Mouse (Mus musculus) spleen, adult 2 months (tissue): ENCODE measurements around the gene Stk17b. TPM values are rescaled to one million over a fixed set of nuclear protein-coding genes. Genes with fewer than 3 reads are reported as not detected.

Experiments used
- DNase-seq, 2 experiments: peaks; one replicate each; pipeline versions ENCODE4 v3.0.0 to v3.0.0-alpha.2; 2012 to 2021; ENCODE audit warnings: low spot score in 2 of 2, low read depth in 1 of 2
- H3K27ac ChIP-seq: fragments of 200-500 bp; 2 replicates; pipeline ENCODE4 v1.5.1; 2012; ENCODE audit warnings: low read length, inconsistent platforms; ENCODE audit not compliant: insufficient read depth
- H3K27me3 ChIP-seq: fragments of 200-500 bp; 2 replicates; pipeline ENCODE4 v1.6.1; 2012; ENCODE audit warnings: mild to moderate bottlenecking, moderate library complexity, low read length, inconsistent platforms; ENCODE audit not compliant: control insufficient read depth, insufficient read depth
- H3K36me3 ChIP-seq: fragments of 200-500 bp; 2 replicates; pipeline ENCODE4 v1.6.1; 2012; ENCODE audit warnings: mild to moderate bottlenecking, low read length, inconsistent platforms; ENCODE audit not compliant: control insufficient read depth, insufficient read depth
- H3K4me1 ChIP-seq: fragments of 200-500 bp; 2 replicates; pipeline ENCODE4 v1.6.1; 2011; ENCODE audit warnings: inconsistent platforms; ENCODE audit not compliant: control insufficient read depth, insufficient read depth, insufficient read length
- H3K4me3 ChIP-seq: fragments of 200-500 bp; 2 replicates; pipeline ENCODE4 v1.5.1; 2011; ENCODE audit warnings: mild to moderate bottlenecking, inconsistent platforms; ENCODE audit not compliant: insufficient read depth, insufficient read length; ENCODE audit errors: extremely low read depth
- CTCF ChIP-seq: fragments of 200-500 bp; IDR thresholded peaks from 2 replicates; pipeline ENCODE4 v1.5.1; 2011; ENCODE audit warnings: mild to moderate bottlenecking, inconsistent platforms; ENCODE audit not compliant: insufficient read depth, insufficient read length, insufficient replicate concordance; ENCODE audit errors: extremely low read depth
- POLR2A ChIP-seq: fragments of 200-500 bp; IDR thresholded peaks from 2 replicates; pipeline ENCODE4 v1.6.1; 2011; ENCODE audit warnings: low read depth, low read length, inconsistent platforms
- WGBS: fragments of 180-500 bp; shearing (Covaris S2); methylation state at CpG from one replicate; pipeline ENCODE4 v1.1.7; 2018; 5-methylcytosine and 5-hydroxymethylcytosine counted together
- polyA plus RNA-seq: library from polyadenylated mRNA; depleted of rRNA; stranded (reverse); fragments of >200 nt; gene quantifications from 2 replicates; pipeline ENCODE4 v1.2.3, GENCODE M21; 2012; rRNA removed

Stk17b gene
- polyA plus RNA-seq: 25.7 and 30.0 TPM in 2 replicates

DNA sequence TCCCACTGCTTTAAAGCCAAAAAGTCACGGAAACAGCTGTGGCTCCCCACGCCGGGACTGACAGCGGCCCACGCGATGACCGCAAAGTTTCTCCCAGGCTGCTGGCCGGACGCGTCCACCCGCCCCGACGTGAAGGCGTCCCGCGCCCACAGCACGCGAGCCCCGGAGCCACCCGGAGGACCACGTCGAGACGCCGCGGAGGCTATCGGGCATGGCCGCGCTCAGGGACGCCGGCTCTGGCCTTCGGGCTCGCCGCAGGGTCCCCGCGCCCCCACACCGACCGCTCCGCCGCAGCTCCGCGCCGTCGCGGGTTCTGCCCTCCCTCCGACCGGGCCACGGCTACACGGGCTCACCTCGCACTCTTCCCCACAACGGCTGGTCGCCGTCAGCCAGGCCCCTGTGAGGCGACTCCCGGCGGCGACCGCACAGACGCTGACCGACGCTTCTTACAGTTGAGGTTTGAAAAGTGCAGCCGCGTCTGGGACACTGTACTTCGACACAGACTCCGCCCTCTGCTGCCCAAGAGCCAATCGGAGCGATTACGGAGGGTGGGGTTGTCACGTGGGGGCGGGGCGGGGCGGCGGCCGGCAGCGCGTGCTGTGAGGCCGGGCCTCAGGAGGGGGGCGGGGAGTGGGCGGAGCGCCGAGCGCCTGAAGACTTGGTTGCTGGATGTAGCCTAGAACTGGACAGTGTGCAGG lies at the start of gene Stk17b:
Gene Stk17b (minus strand): TSS at position 504 of the 698 bp plus-strand sequence.
- TF ChIP-seq CTCF (no peak), POLR2A (peak; percentile 99)
- peak within 1 kb of the TSS; percentile 96 for H3K4me3 ChIP-seq
- peak within 1 kb of the TSS; percentile 99 for H3K27ac ChIP-seq
- H3K4me1 ChIP-seq: peaks cover 23% of the 10 kb centered on the region
- no peaks in the 10 kb centered on the region for H3K27me3 ChIP-seq
- H3K36me3 ChIP-seq: peaks cover 2% of the 10 kb centered on the region; the same call in 1 of the 2 replicates
- peak; percentile 86 to 93 for DNase-seq
- 0% methylated on average over 80 of the region's 81 CpGs for WGBS

DNA sequence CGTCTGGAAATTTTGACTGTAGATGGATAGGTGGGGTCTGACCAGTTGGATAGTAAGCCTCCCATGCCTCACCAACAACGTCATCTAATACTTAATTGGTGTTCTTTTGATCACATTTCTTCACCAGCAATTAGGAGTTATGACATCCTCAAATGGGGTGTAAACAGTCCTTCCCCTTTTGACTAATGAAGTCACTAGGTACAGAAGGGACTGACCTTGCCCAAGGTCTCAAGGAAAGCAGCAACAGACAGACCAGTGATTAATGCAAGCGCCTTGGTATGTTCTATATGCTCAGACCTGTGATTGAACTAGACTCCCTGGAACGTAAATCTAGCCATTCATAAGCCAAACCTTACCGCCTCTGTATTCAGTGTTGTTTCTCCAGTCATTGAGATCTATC lies 45.3 kb upstream of the Stk17b start:
- Histone ChIP-seq H3K4me1 (peaks cover 6% of the 10 kb centered on the region), H3K27me3 (no peaks in the 10 kb centered on the region), H3K4me3 (no peak overlapping the region), H3K36me3 (no peaks in the 10 kb centered on the region), H3K27ac (no peak overlapping the region)
- DNase-seq: no peak
- WGBS: 89% methylated on average over 5 of the region's 5 CpGs
- no peak for TF ChIP-seq CTCF
- no peak for TF ChIP-seq POLR2A

DNA sequence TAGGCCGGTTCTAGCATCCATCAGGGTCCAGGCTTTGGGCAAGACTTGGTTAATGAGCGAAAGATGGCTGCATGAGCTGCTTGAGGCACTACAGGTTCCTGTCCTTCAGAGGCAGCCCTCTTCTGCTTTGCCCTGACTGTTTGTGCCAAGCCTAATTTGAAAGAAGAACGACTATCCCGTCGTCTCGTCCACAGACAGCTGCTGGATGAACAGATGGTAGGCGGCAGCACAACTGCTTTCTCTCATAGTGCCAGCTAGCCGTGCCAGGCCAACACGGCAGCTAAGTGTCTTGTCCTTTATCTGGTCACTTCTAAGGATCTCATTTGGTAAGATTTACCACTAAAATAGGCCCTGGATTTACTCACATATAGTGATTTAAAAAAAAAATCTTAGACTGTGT lies 44.1 kb upstream of the Stk17b start:
- WGBS: 91% methylated on average over 9 of the region's 9 CpGs

DNA sequence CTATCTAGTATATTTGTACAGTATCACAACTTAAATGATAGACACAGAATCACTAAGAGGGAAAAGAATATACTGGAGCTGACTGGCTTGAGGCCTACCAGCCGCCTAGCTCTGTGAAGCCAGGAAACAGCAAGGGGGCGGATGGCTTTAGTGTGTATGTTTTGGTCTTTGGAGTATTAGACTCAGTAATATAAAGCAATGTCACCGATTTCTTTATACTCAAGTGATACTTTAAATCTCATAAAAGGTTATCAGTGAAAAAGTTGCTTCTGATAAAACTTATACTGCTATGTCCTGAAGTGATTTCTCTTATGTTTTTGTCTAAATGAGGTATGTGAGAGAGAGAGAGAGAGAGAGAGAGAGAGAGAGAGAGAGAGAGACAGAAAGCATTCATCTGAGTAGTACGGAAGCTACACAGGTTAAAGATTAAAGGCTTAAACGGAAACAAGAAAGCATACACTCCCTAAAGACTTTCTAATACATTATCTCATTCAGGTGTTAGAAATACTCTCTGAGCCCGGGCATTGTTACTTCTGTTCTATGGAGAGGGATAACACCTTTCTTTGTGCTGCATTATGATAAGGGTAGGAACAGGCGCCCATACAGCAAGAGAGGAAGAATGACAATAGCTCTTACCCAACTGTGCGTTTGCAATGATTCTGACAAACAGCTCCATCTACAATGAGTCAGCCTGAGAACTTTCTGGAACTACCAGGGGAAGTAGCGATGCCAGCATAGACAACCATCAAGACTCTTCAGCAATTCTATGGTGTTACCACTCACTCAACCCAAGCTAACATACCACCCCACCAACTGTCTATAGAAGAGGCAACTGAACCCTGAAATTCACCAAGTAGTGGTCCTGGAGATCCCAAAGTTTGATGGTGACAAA lies 39.7 kb upstream of the Stk17b start:
- 59% methylated on average over 9 of the region's 9 CpGs for WGBS
- no peak for TF ChIP-seq POLR2A
- TF ChIP-seq CTCF: no peak
- peak overlapping the region; percentile 99 for H3K27ac ChIP-seq

More for the DNA sequence above, 44.1 kb upstream of the Stk17b start:
- H3K27ac ChIP-seq: no peak overlapping the region
- no peak for DNase-seq
- peaks cover 14% of the 10 kb centered on the region for H3K4me1 ChIP-seq
- H3K27me3 ChIP-seq: no peaks in the 10 kb centered on the region
- H3K4me3 ChIP-seq: no peak overlapping the region
- no peak for TF ChIP-seq POLR2A
- H3K36me3 ChIP-seq: no peaks in the 10 kb centered on the region

DNA sequence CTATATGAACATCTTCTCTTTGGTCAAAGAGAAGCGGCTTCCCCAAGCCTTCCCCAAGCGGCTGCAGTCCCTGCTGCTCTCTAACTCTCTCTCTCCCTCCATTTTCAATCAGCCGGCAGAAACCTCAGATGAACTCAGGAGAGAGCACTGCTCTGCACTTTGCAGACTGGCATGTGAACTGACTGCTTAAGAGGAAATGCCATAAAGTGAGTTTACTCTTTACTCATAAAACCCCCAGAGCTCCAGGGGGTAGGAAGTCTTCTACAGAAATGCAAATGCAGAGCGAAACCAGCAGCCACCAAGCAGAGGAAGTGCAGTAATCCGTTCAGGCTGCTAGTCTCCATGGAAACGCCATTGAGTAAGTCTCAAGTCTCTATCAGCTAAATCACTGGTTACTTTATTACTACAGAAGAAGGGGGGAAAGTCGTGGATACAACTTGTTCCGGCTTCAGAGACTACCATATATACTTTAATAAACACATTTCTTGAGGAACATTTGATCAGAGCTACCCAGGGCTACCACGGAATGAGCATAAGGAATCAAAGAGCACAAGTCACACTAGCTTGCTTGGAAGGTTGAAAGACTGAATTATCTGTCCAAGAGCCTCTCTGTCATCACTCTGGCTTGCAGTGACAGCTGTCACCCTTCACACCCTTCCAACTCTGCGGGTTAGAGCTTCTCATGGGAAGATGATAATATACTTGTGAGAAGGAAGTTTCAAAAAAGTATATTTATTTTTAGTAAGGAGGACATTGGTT lies 38.8 kb upstream of the Stk17b start:
- Histone ChIP-seq H3K4me1 (peaks cover 23% of the 10 kb centered on the region), H3K27me3 (no peaks in the 10 kb centered on the region), H3K36me3 (no peaks in the 10 kb centered on the region), H3K4me3 (peak overlapping the region; percentile 51), H3K27ac (peak overlapping the region; percentile 99)
- DNase-seq: peak; percentile 73 to 86
- 5% methylated on average over 10 of the region's 10 CpGs for WGBS
- TF ChIP-seq POLR2A: peak; percentile 85
- no peak for TF ChIP-seq CTCF

More for the DNA sequence above, 39.7 kb upstream of the Stk17b start:
- Histone ChIP-seq H3K4me1 (peaks cover 19% of the 10 kb centered on the region), H3K27me3 (no peaks in the 10 kb centered on the region), H3K36me3 (no peaks in the 10 kb centered on the region), H3K4me3 (no peak overlapping the region)
- DNase-seq: no peak

DNA sequence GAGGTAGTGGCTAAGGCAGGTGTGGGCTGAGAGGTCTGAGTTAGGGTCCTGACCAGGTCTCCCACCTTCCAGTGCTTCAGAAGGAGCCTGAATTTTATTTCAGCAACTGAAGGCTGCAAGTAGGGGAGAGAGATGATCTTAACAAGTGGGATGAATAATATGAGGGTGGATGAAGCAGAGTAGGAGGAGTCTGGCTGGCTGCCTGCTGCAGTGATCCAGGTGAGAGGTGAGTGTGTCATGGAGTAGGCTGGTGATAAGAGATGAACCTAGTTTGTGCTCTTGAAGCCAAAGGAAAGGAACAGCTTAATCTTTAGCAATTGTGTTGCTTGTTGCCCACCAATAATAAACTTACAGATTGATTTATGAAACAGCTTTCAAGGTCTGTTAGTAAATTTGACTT lies 37.0 kb upstream of the Stk17b start:
- no peaks in the 10 kb centered on the region for H3K36me3 ChIP-seq
- no peak overlapping the region for H3K4me3 ChIP-seq
- no peaks in the 10 kb centered on the region for H3K27me3 ChIP-seq
- TF ChIP-seq POLR2A: no peak
- no peak for TF ChIP-seq CTCF
- peaks cover 28% of the 10 kb centered on the region for H3K4me1 ChIP-seq
- H3K27ac ChIP-seq: peak overlapping the region; percentile 12; the same call in 1 of the 2 replicates
- DNase-seq: no peak
